Mouse (Mus musculus): ENCODE data around the gene Gm9887. TPM values are rescaled to one million over a fixed set of nuclear protein-coding genes. Genes with fewer than 3 reads are reported as not detected.

Gm9887 gene
- polyA plus RNA-seq (2012; rRNA removed): 0.36 and 0.39 TPM in 2 replicates

DNA sequence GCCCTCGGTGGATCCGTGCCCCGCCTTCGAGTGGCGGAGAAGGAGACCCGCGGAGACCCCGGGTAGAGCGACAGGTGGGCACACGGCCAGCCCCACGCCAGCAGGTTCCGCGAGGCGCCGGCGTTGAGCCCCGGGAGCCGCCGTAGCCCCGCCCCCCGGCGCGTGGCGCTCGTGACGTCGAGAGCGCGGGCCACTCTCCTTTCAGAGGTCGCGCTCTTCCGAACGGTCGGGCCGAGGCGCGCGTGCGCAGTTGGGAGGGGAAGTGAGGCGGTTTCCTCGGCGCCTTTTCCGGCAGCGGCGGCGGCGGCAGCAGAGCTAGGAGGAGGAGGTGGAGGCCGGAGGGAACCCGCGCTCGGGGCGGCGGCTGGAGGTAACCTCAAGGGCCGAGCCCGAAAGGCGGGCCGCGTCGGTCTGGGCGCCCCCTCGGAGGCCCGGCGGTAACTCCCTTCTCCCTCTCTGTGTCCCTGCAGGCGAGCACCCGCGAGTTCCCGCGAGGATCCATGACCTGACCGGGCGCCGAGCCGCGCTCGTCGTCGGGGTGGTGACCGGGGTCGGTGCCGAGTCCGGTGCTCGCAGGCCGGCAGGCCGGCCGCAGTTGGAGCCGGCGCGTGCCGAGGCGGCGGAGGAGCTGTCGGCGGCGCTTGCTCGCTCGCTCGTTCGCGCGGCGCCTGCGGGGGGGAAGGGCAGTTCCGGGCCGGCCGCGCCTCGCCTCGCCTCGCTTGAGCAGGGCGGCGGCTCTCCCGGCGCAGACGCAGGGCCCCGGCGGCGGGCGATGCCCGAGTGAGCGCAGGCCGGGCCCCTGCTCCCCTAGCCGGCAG, at the start of gene Gm9887, which contains the start of gene Arf6:
Gene Gm9887 (minus strand): TSS at position 605 of the 818 bp plus-strand sequence.
Gene Arf6 (plus strand): TSS at position 297 of the 818 bp plus-strand sequence.
- TF ChIP-seq CTCF (IDR thresholded peaks at IDR 0.05; ENCODE audit: borderline replicate concordance, extremely low read depth, insufficient read depth, insufficient read length) (no peak), POLR2A (IDR thresholded peaks at IDR 0.05; ENCODE audit: borderline replicate concordance, extremely low read depth, insufficient read depth, insufficient read length, poor library complexity, severe bottlenecking) (peak; percentile 79)
- DNase-seq (ENCODE audit: low read depth): peak; percentile 99

DNA sequence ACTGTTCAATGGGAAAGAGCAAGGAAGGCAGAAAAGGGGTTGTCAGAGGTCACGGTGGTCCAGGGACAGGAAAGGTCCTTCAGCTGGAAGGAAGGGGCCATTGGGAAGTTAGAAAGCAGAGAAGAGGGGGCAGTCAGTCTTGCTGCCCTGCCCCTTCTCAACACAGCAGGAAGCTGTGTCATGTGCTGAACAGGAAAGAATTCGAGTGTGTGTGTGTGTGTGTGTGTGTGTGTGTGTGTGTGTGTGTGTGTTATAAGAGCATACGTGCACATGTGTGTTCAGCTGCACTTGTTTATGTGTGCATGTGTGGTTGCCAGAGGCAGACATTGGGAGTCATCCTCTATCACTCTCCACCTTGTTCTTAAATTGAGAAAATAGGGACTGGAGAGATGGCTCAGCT, 48.5 kb upstream of the Gm9887 start:
- TF ChIP-seq POLR2A (IDR thresholded peaks at IDR 0.05; ENCODE audit: borderline replicate concordance, extremely low read depth, insufficient read depth, insufficient read length, poor library complexity, severe bottlenecking): no peak
- no peak for TF ChIP-seq CTCF (IDR thresholded peaks at IDR 0.05; ENCODE audit: borderline replicate concordance, extremely low read depth, insufficient read depth, insufficient read length)
- no peak for DNase-seq (ENCODE audit: low read depth)

DNA sequence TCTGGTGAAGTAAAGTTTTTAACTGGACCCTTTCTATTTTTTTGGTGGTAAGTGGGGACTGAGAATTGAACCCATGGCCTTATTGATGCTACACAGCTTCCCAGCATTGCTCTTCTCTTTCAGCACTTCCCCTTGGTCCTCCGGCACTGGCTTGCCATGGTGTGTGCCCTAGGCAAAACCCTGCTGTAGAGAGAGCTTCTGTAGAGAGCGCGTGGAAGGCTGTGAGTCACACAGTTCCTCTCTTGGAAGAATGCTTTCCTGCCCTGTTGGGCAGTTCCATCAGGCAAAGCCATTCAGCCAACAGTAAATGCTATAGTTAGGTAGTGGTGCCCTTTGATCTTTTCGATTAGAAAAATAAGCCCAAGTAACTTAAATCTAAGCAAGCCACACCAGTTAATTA, 47.3 kb upstream of the Gm9887 start:
- no peak for TF ChIP-seq CTCF (IDR thresholded peaks at IDR 0.05; ENCODE audit: borderline replicate concordance, extremely low read depth, insufficient read depth, insufficient read length)
- TF ChIP-seq POLR2A (IDR thresholded peaks at IDR 0.05; ENCODE audit: borderline replicate concordance, extremely low read depth, insufficient read depth, insufficient read length, poor library complexity, severe bottlenecking): no peak

DNA sequence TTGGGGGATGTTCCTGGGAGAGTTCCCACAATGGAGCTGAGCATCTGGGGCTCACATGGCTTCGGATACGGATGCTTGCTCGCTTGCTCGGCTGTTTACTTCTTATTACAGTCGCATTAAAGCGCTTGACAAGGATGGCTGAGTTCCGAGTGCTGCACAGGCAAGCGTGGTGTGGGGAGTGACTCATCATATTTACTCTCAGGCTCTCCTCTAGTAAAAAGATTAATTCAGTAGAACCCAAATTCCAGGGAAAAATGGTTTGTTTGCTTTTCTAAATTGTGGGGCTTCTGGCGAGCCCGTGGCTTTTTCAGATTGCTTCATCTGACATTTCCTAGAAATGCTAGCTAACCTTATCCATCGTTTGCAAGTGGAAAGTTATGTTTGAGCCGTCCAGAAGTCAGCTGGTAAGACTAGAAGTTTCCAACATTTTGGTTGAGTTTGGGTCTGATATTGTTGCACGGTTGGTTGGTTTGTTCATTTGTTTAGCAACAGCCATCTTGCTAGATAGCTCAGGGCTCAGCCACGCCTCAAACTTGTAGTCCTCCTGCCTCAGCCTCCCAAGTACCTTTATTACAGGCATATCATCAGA, 46.9 kb upstream of the Gm9887 start:
- TF ChIP-seq POLR2A (IDR thresholded peaks at IDR 0.05; ENCODE audit: borderline replicate concordance, extremely low read depth, insufficient read depth, insufficient read length, poor library complexity, severe bottlenecking): no peak
- TF ChIP-seq CTCF (IDR thresholded peaks at IDR 0.05; ENCODE audit: borderline replicate concordance, extremely low read depth, insufficient read depth, insufficient read length): no peak
- no peak for DNase-seq (ENCODE audit: low read depth)

More for the DNA sequence above, 47.3 kb upstream of the Gm9887 start:
- DNase-seq (ENCODE audit: low read depth): no peak

DNA sequence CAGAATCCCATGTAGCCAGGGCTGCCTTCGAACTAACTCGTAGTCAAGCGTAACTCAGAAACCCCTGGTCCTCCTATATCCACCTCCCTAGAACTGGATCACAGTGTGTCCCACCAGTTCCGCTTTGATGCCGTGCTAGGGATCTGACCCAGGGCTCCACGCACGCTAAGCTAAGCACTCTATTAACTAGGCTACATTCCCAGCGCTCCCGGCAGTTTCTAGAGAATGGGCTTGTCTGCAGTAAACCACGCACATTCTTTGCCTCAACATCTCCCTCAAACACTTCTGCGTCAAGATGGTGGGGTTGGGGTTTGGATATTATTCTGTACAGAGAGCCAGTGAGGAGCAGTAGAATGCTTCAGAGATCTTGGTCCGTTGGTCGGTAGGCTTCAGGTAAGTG, 46.3 kb upstream of the Gm9887 start:
- no peak for DNase-seq (ENCODE audit: low read depth)
- TF ChIP-seq POLR2A (IDR thresholded peaks at IDR 0.05; ENCODE audit: borderline replicate concordance, extremely low read depth, insufficient read depth, insufficient read length, poor library complexity, severe bottlenecking) (no peak), CTCF (IDR thresholded peaks at IDR 0.05; ENCODE audit: borderline replicate concordance, extremely low read depth, insufficient read depth, insufficient read length) (no peak)

DNA sequence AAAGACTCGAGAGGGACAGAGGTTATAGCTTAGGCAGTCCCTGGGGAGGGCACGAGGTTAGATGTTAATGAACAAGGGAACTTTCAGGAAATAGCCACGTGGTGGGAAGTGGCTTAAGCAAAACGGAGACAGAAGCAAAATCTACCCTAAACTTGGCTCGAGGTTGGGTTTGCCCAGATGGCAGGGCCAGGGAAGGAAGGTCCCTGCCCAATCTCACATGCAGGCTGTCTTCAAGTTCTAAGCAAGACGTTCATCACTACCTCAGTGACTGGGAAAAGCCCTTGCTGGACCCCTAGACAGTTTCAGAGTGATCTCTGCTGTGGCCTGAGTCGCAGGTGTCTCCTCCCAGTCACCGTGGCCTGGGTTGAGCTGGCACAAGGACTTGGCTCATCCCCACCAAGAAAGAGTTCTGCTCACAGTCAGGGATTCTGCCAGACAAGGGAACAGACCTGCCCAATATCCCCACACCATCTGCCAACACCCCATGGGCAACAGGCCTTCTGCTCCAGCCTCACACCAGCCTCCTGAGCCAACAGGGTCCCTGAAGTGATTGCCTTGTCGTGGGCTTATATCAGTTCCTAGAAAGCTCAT, 45.5 kb upstream of the Gm9887 start:
- no peak for DNase-seq (ENCODE audit: low read depth)
- TF ChIP-seq POLR2A (IDR thresholded peaks at IDR 0.05; ENCODE audit: borderline replicate concordance, extremely low read depth, insufficient read depth, insufficient read length, poor library complexity, severe bottlenecking) (no peak), CTCF (IDR thresholded peaks at IDR 0.05; ENCODE audit: borderline replicate concordance, extremely low read depth, insufficient read depth, insufficient read length) (no peak)

DNA sequence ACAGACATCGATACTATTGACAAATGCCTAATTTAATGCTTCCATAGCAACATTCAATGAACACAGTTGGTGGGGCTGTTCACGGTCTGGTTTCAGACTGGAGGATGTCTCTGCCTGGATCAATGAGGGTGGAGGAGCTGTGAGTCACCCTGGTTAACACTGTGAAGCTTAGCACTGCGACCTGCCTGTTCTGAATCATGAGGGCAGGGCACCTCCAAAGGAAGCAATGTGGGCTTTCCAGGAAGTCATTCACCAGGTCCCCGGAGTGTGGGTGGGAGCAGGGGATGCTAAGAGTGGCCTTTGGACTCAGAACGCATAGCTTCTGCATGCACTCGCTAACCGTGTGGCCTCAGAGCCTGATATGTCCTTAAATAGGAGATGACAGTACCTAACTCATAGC, 44.5 kb upstream of the Gm9887 start:
- DNase-seq (ENCODE audit: low read depth): no peak
- no peak for TF ChIP-seq POLR2A (IDR thresholded peaks at IDR 0.05; ENCODE audit: borderline replicate concordance, extremely low read depth, insufficient read depth, insufficient read length, poor library complexity, severe bottlenecking)
- no peak for TF ChIP-seq CTCF (IDR thresholded peaks at IDR 0.05; ENCODE audit: borderline replicate concordance, extremely low read depth, insufficient read depth, insufficient read length)

DNA sequence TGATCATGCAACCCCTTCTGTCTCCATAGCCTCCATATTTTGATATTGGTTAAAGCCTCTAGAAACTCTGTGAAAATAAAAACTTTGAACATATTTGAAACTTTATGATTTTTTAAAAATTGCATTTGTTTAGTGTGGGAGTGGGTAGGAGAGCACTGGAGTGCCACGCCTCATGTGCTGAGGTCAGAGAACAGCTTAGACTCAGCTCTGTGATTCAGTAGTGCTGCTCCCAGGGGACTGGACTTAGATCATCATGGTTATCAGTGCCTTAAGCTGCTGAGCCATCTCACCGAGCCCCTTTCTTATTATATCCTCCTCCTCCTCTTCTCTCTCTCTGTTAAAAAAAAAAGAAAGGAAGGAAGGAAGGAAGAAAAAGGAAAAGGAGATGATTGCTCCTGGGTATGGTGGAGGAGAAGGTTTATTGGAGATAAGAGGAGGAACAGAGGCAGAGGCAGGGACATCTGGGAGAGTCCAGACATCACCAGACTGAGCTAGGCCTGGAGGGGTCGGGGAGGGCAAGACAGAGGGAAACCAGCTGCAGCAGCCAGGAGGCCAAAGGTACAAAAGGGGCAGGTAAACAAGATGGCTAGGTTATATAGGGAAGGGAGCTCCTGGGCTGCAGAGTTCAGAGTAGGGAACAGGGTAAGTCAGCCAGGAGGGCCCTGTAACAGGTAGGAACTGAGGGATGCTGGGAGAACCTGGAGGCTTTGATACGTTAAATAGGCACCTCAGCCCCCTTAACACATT, 42.7 kb upstream of the Gm9887 start:
- no peak for DNase-seq (ENCODE audit: low read depth)
- TF ChIP-seq POLR2A (IDR thresholded peaks at IDR 0.05; ENCODE audit: borderline replicate concordance, extremely low read depth, insufficient read depth, insufficient read length, poor library complexity, severe bottlenecking): no peak
- TF ChIP-seq CTCF (IDR thresholded peaks at IDR 0.05; ENCODE audit: borderline replicate concordance, extremely low read depth, insufficient read depth, insufficient read length): no peak

DNA sequence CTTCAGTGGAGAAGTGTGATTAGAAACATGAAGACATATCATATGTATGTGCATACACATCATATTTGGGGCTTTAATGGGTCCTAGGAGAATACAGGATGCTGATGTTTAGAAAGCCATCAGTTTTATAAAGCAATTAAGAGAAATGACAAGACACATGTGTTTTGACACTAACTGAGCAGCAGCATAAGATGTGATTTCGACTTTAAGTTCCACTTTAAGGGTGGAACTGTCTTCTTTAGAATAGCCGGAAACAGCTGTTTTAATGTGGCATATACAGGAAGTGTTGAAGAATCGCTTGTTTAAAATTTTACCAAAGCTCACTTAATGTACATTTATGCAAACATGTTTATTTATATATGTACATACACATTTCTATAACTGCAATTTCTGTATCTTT, 41.0 kb upstream of the Gm9887 start:
- no peak for DNase-seq (ENCODE audit: low read depth)
- TF ChIP-seq CTCF (IDR thresholded peaks at IDR 0.05; ENCODE audit: borderline replicate concordance, extremely low read depth, insufficient read depth, insufficient read length): no peak
- no peak for TF ChIP-seq POLR2A (IDR thresholded peaks at IDR 0.05; ENCODE audit: borderline replicate concordance, extremely low read depth, insufficient read depth, insufficient read length, poor library complexity, severe bottlenecking)

DNA sequence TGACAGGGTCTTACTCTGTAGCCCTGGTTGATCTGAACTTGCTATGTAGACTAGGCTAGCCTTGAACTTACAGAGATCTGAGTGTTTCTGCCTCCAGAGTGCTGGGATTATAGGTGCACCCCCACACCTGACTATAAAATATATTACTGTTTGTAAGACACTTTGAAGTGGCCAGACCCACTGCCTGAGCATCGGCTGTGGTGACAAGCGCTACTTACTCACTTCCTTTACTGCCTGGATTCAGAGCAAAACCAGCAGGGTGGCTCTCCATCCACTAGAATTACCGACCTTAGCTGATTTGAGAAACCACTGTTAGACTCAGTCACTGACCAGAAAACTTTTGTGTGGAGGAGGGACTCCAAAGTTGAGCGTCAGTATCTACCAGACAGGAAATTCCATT, 39.7 kb upstream of the Gm9887 start:
- DNase-seq (ENCODE audit: low read depth): no peak
- TF ChIP-seq CTCF (IDR thresholded peaks at IDR 0.05; ENCODE audit: borderline replicate concordance, extremely low read depth, insufficient read depth, insufficient read length): no peak
- no peak for TF ChIP-seq POLR2A (IDR thresholded peaks at IDR 0.05; ENCODE audit: borderline replicate concordance, extremely low read depth, insufficient read depth, insufficient read length, poor library complexity, severe bottlenecking)

DNA sequence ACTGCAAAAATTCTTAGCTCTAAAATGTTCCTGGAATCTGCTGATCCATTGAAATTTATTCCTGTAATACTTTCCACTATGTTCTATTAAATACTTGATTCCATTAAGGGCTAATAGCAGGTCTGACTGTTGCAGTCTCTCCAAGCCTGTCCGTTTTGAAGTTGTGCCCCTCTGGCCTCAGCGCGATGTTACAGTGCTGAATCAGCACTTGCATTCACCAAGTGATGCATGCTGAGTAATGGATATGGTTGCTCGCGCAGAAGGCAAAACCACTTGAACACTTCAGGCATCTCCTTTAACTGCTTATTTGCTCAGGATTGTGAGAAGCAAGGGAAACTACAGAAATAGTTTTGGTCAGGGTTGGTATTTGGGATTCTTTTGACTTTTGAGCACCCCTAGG, 38.5 kb upstream of the Gm9887 start:
- DNase-seq (ENCODE audit: low read depth): peak; percentile 34
- TF ChIP-seq CTCF (IDR thresholded peaks at IDR 0.05; ENCODE audit: borderline replicate concordance, extremely low read depth, insufficient read depth, insufficient read length) (no peak), POLR2A (IDR thresholded peaks at IDR 0.05; ENCODE audit: borderline replicate concordance, extremely low read depth, insufficient read depth, insufficient read length, poor library complexity, severe bottlenecking) (no peak)
